Comparison of ENCODE assay signal across 9 mouse cellular contexts in genomic region chr7:109707023-109707785, GRCm38 (mm10). TPM values are rescaled to one million over a fixed set of nuclear protein-coding genes. Genes with fewer than 3 reads are reported as not detected.
A peak's percentile ranks its signal among the peaks of the same experiment; 100 is the strongest.
DNase-seq lines count a peak whose midpoint lies in the region; ATAC-seq lines count a peak whose summit lies in the region.
"Had no signal": no experiment of that assay in that cellular context is flagged by ENCODE, and none has a peak within 500 bp of the region (broad histone marks: within the 10 kb centered on the region; RNA-seq: fewer than 3 reads in every experiment).

No protein-coding gene starts in this region.

- H3K4me3 ChIP-seq in liver, embryonic 12.5 days, result no peak overlapping the region

- H3K36me3 ChIP-seq in liver, embryonic 12.5 days, result peaks cover 50% of the 10 kb centered on the region

- no peaks in the 10 kb centered on the region for H3K27me3 ChIP-seq in liver, embryonic 12.5 days (replicated peaks)

- no peak overlapping the region for H3K9ac ChIP-seq in liver, embryonic 12.5 days

- DNase-seq in left cerebral cortex, adult 18-20 months (ENCODE audit: low spot score in 2 of 2), result peak; percentile 39 to 42
- DNase-seq in left cerebral cortex, adult 8-10 months (ENCODE audit: low spot score in 2 of 2), result no peak
- peak; percentile 48 for DNase-seq in MEL-GATA-1-ER (ENCODE audit: extremely low read depth, low read depth)
- peak; percentile 58 for DNase-seq in cerebellum, adult 11 months
- peak; percentile 23 for DNase-seq in right cerebral cortex, postnatal 25 days
- no peak for DNase-seq in urinary bladder, postnatal 10 days (ENCODE audit: low spot score)

- ATAC-seq in granulocyte monocyte progenitor cell, adult 5-6 weeks (replicated peaks; ENCODE audit: poor library complexity, severe bottlenecking), result 0 out of 2 replicates have a peak, but pooled peaks have one; percentile 15
- no peak for ATAC-seq in liver, embryonic 12.5 days

- no peak overlapping the region for H3K4me2 ChIP-seq in liver, embryonic 12.5 days

- H3K27ac ChIP-seq in liver, embryonic 12.5 days, result 0 out of 2 replicates have a peak overlapping the region, but pooled peaks have one; percentile 1

- 34% methylated on average over 4 of the region's 4 CpGs for WGBS in liver, embryonic 12.5 days (ENCODE audit: insufficient replicate concordance)

- no peaks in the 10 kb centered on the region for H3K9me3 ChIP-seq in liver, embryonic 12.5 days (replicated peaks)

- H3K4me1 ChIP-seq in liver, embryonic 12.5 days, result peaks cover 51% of the 10 kb centered on the region

RNA-seq across cellular contexts. Expression of gene Akip1, which starts 3.7 kb away (rescaled TPM):
- total RNA-seq in left cerebral cortex, adult 18-20 months (2021), result 1 to 10 TPM; 3.6 to 6.0 TPM
- 1 to 10 TPM; 5.1 to 7.6 (median 6.3) TPM for total RNA-seq in left cerebral cortex, adult 8-10 months (2022)
- total RNA-seq in granulocyte monocyte progenitor cell, adult 5-6 weeks (2014; fragmentation: Nextera tagmentation), result 44.7 and 52.5 TPM in 2 replicates
- total RNA-seq in granulocyte monocyte progenitor cell, adult 5-6 weeks (2017), result 20.8 and 25.9 TPM in 2 replicates
- polyA plus RNA-seq in liver, embryonic 12.5 days (2016; fragmentation: Nextera tagmentation; extraction: Ambion mirVana), result 47.9 and 50.2 TPM in 2 replicates

RNA-seq across cellular contexts. Expression of gene St5, which starts 3.8 kb away (rescaled TPM):
- total RNA-seq in left cerebral cortex, adult 18-20 months (2021), result 10 to 100 TPM; 17.8 to 21.5 TPM
- total RNA-seq in left cerebral cortex, adult 8-10 months (2022), result 10 to 100 TPM; 14.4 to 18.3 (median 15.7) TPM
- 0.49 TPM in 1 of 2 replicates, not detected in the other for total RNA-seq in granulocyte monocyte progenitor cell, adult 5-6 weeks (2014; fragmentation: Nextera tagmentation)
- total RNA-seq in granulocyte monocyte progenitor cell, adult 5-6 weeks (2017), result 0.72 and 1.6 TPM in 2 replicates
- 25.1 and 25.3 TPM in 2 replicates for polyA plus RNA-seq in liver, embryonic 12.5 days (2016; fragmentation: Nextera tagmentation; extraction: Ambion mirVana)

RNA-seq across cellular contexts. Expression of gene BC051019, which starts 16.4 kb away (rescaled TPM):
- total RNA-seq in left cerebral cortex, adult 18-20 months (2021), result not detected
- total RNA-seq in left cerebral cortex, adult 8-10 months (2022), result not detected
- not detected in 2 replicates for total RNA-seq in granulocyte monocyte progenitor cell, adult 5-6 weeks (2014; fragmentation: Nextera tagmentation)
- total RNA-seq in granulocyte monocyte progenitor cell, adult 5-6 weeks (2017), result not detected in 2 replicates
- polyA plus RNA-seq in liver, embryonic 12.5 days (2016; fragmentation: Nextera tagmentation; extraction: Ambion mirVana), result 0.13 and 0.25 TPM in 2 replicates
- total RNA-seq: gastrocnemius, postnatal 36 days had no signal

RNA-seq across cellular contexts. Expression of gene Ascl3, which starts 24.3 kb away (rescaled TPM):
- total RNA-seq in left cerebral cortex, adult 18-20 months (2021), result not detected
- not detected for total RNA-seq in left cerebral cortex, adult 8-10 months (2022)
- total RNA-seq in granulocyte monocyte progenitor cell, adult 5-6 weeks (2014; fragmentation: Nextera tagmentation), result not detected in 2 replicates
- not detected in 2 replicates for total RNA-seq in granulocyte monocyte progenitor cell, adult 5-6 weeks (2017)
- not detected in 2 replicates for polyA plus RNA-seq in liver, embryonic 12.5 days (2016; fragmentation: Nextera tagmentation; extraction: Ambion mirVana)
- total RNA-seq: gastrocnemius, postnatal 36 days had no signal

RNA-seq across cellular contexts. Expression of gene Tmem9b, which starts 45.5 kb away (rescaled TPM):
- total RNA-seq in left cerebral cortex, adult 18-20 months (2021), result 10 to 100 TPM; 91.6 to 93.1 TPM
- 10 to 100 TPM; 91.8 to 93.5 (median 92.3) TPM for total RNA-seq in left cerebral cortex, adult 8-10 months (2022)
- total RNA-seq in granulocyte monocyte progenitor cell, adult 5-6 weeks (2014; fragmentation: Nextera tagmentation), result 29.3 and 33.6 TPM in 2 replicates
- 20.3 and 28.0 TPM in 2 replicates for total RNA-seq in granulocyte monocyte progenitor cell, adult 5-6 weeks (2017)
- polyA plus RNA-seq in liver, embryonic 12.5 days (2016; fragmentation: Nextera tagmentation; extraction: Ambion mirVana), result 38.8 and 39.6 TPM in 2 replicates

Comparison
In these comparisons a context has a peak if more than half of its experiments do, and no peak if none do; other contexts are left out.
1. DNase-seq: peak in left cerebral cortex, adult 18-20 months (2 of 2), MEL-GATA-1-ER (single experiment), cerebellum, adult 11 months (single experiment) and right cerebral cortex, postnatal 25 days (single experiment); none in left cerebral cortex, adult 8-10 months (0 of 2) and urinary bladder, postnatal 10 days (single experiment).
2. RNA of gene St5, which starts 3.8 kb away (total RNA-seq): 17.8 to 21.5 TPM in left cerebral cortex, adult 18-20 months and 14.4 to 18.3 TPM in left cerebral cortex, adult 8-10 months; 0.49 to 1.6 TPM in granulocyte monocyte progenitor cell, adult 5-6 weeks; every median in the first group is over 4 times any median in the second.